Mouse (Mus musculus) testis, adult 2 months (tissue): ENCODE data around the gene Atp1a1. TPM values are rescaled to one million over a fixed set of nuclear protein-coding genes. Genes with fewer than 3 reads are reported as not detected.

Source experiments
- H3K27ac ChIP-seq: fragments of 200-500 bp; 2 replicates; pipeline ENCODE4 v1.5.1; 2012; ENCODE audit warnings: low read depth, low read length; ENCODE audit not compliant: control insufficient read depth, insufficient read depth
- H3K27me3 ChIP-seq: fragments of 200-500 bp; 2 replicates; pipeline ENCODE4 v1.6.1; 2012; ENCODE audit warnings: mild to moderate bottlenecking, low read length, moderate library complexity; ENCODE audit not compliant: control insufficient read depth, insufficient read depth
- H3K36me3 ChIP-seq: fragments of 200-500 bp; 2 replicates; pipeline ENCODE4 v1.6.1; 2012; ENCODE audit warnings: mild to moderate bottlenecking, low read length; ENCODE audit not compliant: control insufficient read depth, insufficient read depth
- H3K4me1 ChIP-seq: fragments of 200-500 bp; 2 replicates; pipeline ENCODE4 v1.6.1; 2012; ENCODE audit warnings: low read length; ENCODE audit not compliant: control insufficient read depth, insufficient read depth
- H3K4me3 ChIP-seq: fragments of 200-500 bp; 2 replicates; pipeline ENCODE4 v1.5.1; 2012; ENCODE audit warnings: low read depth, mild to moderate bottlenecking, low read length, moderate library complexity, mixed read lengths; ENCODE audit not compliant: control insufficient read depth
- CTCF ChIP-seq: fragments of 200-500 bp; IDR thresholded peaks from 2 replicates; pipeline ENCODE4 v1.5.1; 2012; ENCODE audit warnings: low read depth, mild to moderate bottlenecking, inconsistent platforms, low read length, moderate library complexity; ENCODE audit not compliant: control insufficient read depth, insufficient read depth, insufficient replicate concordance
- POLR2A ChIP-seq: fragments of 200-500 bp; IDR thresholded peaks from 2 replicates; pipeline ENCODE4 v1.6.1; 2012; ENCODE audit warnings: low read depth, mild to moderate bottlenecking, inconsistent platforms, low read length, moderate library complexity; ENCODE audit not compliant: control insufficient read depth
- polyA plus RNA-seq: library from polyadenylated mRNA; depleted of rRNA; stranded (reverse); fragments of >200 nt; gene quantifications from 2 replicates; pipeline ENCODE4 v1.2.3, GENCODE M21; 2012

Atp1a1 gene
- polyA plus RNA-seq, 1 experiment = 57.0 TPM

- Histone ChIP-seq H3K36me3 (no peaks in the 10 kb centered on the region), H3K4me1 (no peaks in the 10 kb centered on the region; the same call in 1 of the 2 replicates), H3K27me3 (no peaks in the 10 kb centered on the region), H3K4me3 (no peak overlapping the region), H3K27ac (peak overlapping the region; percentile 6; the same call in 1 of the 2 replicates)
- TF ChIP-seq CTCF = no peak
These were observed 7.5 kb upstream of the Atp1a1 start for GRCm38 (mm10) chr3:101611813-101612491.

GRCm38 (mm10) chr3:101611012-101611812 lies 6.7 kb upstream of the Atp1a1 start:
- Histone ChIP-seq H3K27me3 (no peaks in the 10 kb centered on the region), H3K36me3 (no peaks in the 10 kb centered on the region), H3K4me3 (no peak overlapping the region), H3K27ac (no peak overlapping the region), H3K4me1 (no peaks in the 10 kb centered on the region; the same call in 1 of the 2 replicates)
- TF ChIP-seq CTCF = no peak
- no peak for TF ChIP-seq POLR2A

GRCm38 (mm10) chr3:101609302-101609701 lies 4.8 kb upstream of the Atp1a1 start:
- peaks cover 7% of the 10 kb centered on the region for H3K4me1 ChIP-seq
- no peak for TF ChIP-seq CTCF
- TF ChIP-seq POLR2A = no peak
- H3K27ac ChIP-seq = no peak overlapping the region
- H3K4me3 ChIP-seq = no peak overlapping the region
- H3K27me3 ChIP-seq = peaks cover 2% of the 10 kb centered on the region
- no peaks in the 10 kb centered on the region for H3K36me3 ChIP-seq

- peaks cover 14% of the 10 kb centered on the region for H3K4me1 ChIP-seq
- no peaks in the 10 kb centered on the region for H3K36me3 ChIP-seq
- H3K27me3 ChIP-seq = peaks cover 4% of the 10 kb centered on the region
- H3K4me3 ChIP-seq = no peak overlapping the region
- no peak for TF ChIP-seq POLR2A
- no peak for TF ChIP-seq CTCF
- no peak overlapping the region for H3K27ac ChIP-seq
These were observed 2.5 kb upstream of the Atp1a1 start for GRCm38 (mm10) chr3:101606861-101607455.

GRCm38 (mm10) chr3:101605721-101606120 lies 1.2 kb upstream of the Atp1a1 start:
- Histone ChIP-seq H3K36me3 (no peaks in the 10 kb centered on the region), H3K27me3 (peaks cover 4% of the 10 kb centered on the region), H3K27ac (no peak overlapping the region), H3K4me3 (no peak overlapping the region), H3K4me1 (peaks cover 14% of the 10 kb centered on the region)
- no peak for TF ChIP-seq CTCF
- TF ChIP-seq POLR2A = no peak

GRCm38 (mm10) chr3:101605291-101605690 lies 807 bp upstream of the Atp1a1 start:
- peaks cover 4% of the 10 kb centered on the region for H3K27me3 ChIP-seq
- H3K36me3 ChIP-seq = no peaks in the 10 kb centered on the region
- no peak for TF ChIP-seq POLR2A
- TF ChIP-seq CTCF = no peak
- H3K4me3 ChIP-seq = no peak overlapping the region
- H3K4me1 ChIP-seq = peaks cover 14% of the 10 kb centered on the region
- no peak overlapping the region for H3K27ac ChIP-seq
